In genomic region chr12:106055799-106056198, GRCm38 (mm10) we compare ENCODE assay signal across 8 mouse cellular contexts. TPM values are rescaled to one million over a fixed set of nuclear protein-coding genes. Genes with fewer than 3 reads are reported as not detected.
DNase-seq lines count a peak whose midpoint lies in the region; ATAC-seq lines count a peak whose summit lies in the region.

No protein-coding gene starts in this region.

- peak; percentile 88 for DNase-seq in CD4-positive, CD25-positive, alpha-beta regulatory T cell, adult 2 months (ENCODE audit: low read depth, low spot score)
- peak; percentile 87 for DNase-seq in adrenal gland, postnatal 14 days
- DNase-seq in embryo, embryonic 9.5 days (ENCODE audit: extremely low spot score): peak; percentile 71
- DNase-seq in kidney, postnatal 4 days: peak; percentile 90
- peak; percentile 54 for DNase-seq in testis, postnatal 14 days (ENCODE audit: low spot score)

- H3K27ac ChIP-seq in liver, embryonic 16.5 days (ENCODE audit: low read length): no peak overlapping the region

- no peaks in the 10 kb centered on the region for H3K9me3 ChIP-seq in liver, embryonic 16.5 days (replicated peaks; ENCODE audit: control insufficient read depth, low read length)

- peaks cover 39% of the 10 kb centered on the region for H3K36me3 ChIP-seq in liver, embryonic 16.5 days (ENCODE audit: control insufficient read depth, insufficient read depth)

- ATAC-seq in granulocyte monocyte progenitor cell, adult 5-6 weeks (replicated peaks; ENCODE audit: poor library complexity, severe bottlenecking): peak; percentile 91
- peak; percentile 56 for ATAC-seq in liver, embryonic 16.5 days (ENCODE audit: low read depth)
- peak; percentile 76 for ATAC-seq in neutrophil, adult 5-6 weeks (ENCODE audit: extremely low read depth, insufficient number of reproducible peaks, low FRiP score, poor library complexity, severe bottlenecking)

- no peak overlapping the region for H3K4me3 ChIP-seq in liver, embryonic 16.5 days (ENCODE audit: low read depth, low read length)

- H3K4me2 ChIP-seq in liver, embryonic 16.5 days (ENCODE audit: low read depth, low read length): no peak overlapping the region

- no peak overlapping the region for H3K9ac ChIP-seq in liver, embryonic 16.5 days (ENCODE audit: low read depth, low read length)

- no peaks in the 10 kb centered on the region for H3K4me1 ChIP-seq in liver, embryonic 16.5 days (ENCODE audit: control insufficient read depth, low read depth, low read length)

- WGBS in liver, embryonic 16.5 days (ENCODE audit: insufficient replicate concordance): 36% methylated on average over 6 of the region's 6 CpGs

- H3K27me3 ChIP-seq in liver, embryonic 16.5 days (ENCODE audit: control insufficient read depth, insufficient read depth, low read depth, low read length): no peaks in the 10 kb centered on the region

RNA-seq across cellular contexts. Expression of gene Vrk1, which starts 45.8 kb away (rescaled TPM):
- total RNA-seq in adrenal gland, postnatal 14 days (2021): 21.5 and 24.1 TPM in 2 replicates
- 97.1 and 98.6 TPM in 2 replicates for total RNA-seq in granulocyte monocyte progenitor cell, adult 5-6 weeks (2014; fragmentation: Nextera tagmentation)
- total RNA-seq in granulocyte monocyte progenitor cell, adult 5-6 weeks (2017): 205 and 212 TPM in 2 replicates
- polyA plus RNA-seq in liver, embryonic 16.5 days (2015; fragmentation: Nextera tagmentation; extraction: Ambion mirVana): 69.1 and 74.1 TPM in 2 replicates
- total RNA-seq in neutrophil, adult 5-6 weeks (2017): 120 and 128 TPM in 2 replicates
